Mouse (Mus musculus) embryonic facial prominence, embryonic 10.5 days (tissue): ENCODE results near the gene Pet100. TPM values are rescaled to one million over a fixed set of nuclear protein-coding genes. Genes with fewer than 3 reads are reported as not detected.

ENCODE experiments used
- DNase-seq: peaks from one replicate; pipeline ENCODE4 v3.0.0-alpha.2; 2017; ENCODE audit warnings: low spot score
- H3K27ac ChIP-seq: fragments of 300-500 bp; sonication (generic); replicated peaks from 2 replicates; pipeline ENCODE4 v1.5.1; 2016; ENCODE audit warnings: mild to moderate bottlenecking
- H3K27me3 ChIP-seq: fragments of 300-500 bp; sonication (generic); replicated peaks from 2 replicates; pipeline ENCODE4 v1.6.1; 2016; ENCODE audit warnings: low read depth, mild to moderate bottlenecking; ENCODE audit not compliant: poor library complexity, severe bottlenecking
- H3K36me3 ChIP-seq: fragments of 300-500 bp; sonication (generic); replicated peaks from 2 replicates; pipeline ENCODE4 v1.6.1; 2016; ENCODE audit warnings: mild to moderate bottlenecking, moderate library complexity
- H3K4me1 ChIP-seq: fragments of 300-500 bp; sonication (generic); 2 replicates; pipeline ENCODE4 v1.6.1; 2016
- H3K4me3 ChIP-seq: fragments of 300-500 bp; sonication (generic); 2 replicates; pipeline ENCODE4 v1.5.1; 2016; ENCODE audit warnings: mild to moderate bottlenecking, moderate library complexity
- H3K9me3 ChIP-seq: fragments of 300-500 bp; sonication (generic); 2 replicates; pipeline ENCODE4 v1.6.1; 2016; ENCODE audit warnings: mild to moderate bottlenecking
- WGBS: fragments of 180-500 bp; shearing (Covaris S2); methylation state at CpG from one replicate; pipeline ENCODE4 v1.1.7; 2016; 5-methylcytosine and 5-hydroxymethylcytosine counted together
- polyA plus RNA-seq: library from polyadenylated mRNA; unstranded; fragments of >200 nt; fragmentation: Nextera tagmentation; extraction: Ambion mirVana; gene quantifications from 2 replicates; pipeline ENCODE4 v1.2.1, GENCODE M21; 2016

Gene Pet100
- polyA plus RNA-seq, 1 experiment from 2014 or later, result 85.2 TPM

DNA sequence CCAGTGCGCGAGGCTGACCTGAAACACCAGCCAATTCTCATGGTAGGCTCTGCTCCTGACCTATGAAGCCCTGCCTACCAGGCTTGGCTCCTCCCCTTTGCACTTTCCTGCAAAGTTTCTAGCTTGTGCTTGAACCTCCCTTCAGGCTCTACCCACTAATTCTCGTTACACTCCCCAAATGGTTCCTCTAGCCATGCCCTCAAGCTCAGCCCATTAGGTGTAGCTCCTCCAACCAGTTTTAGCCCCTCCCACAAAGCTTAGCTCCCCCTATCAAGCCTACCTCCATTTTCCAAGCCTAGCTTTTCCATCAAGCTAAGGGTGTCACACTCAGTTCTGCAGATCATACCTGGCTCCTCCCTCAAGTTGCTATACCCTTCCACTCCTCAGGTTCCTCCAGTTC is 23.3 kb upstream of the Pet100 start:
- H3K9me3 ChIP-seq, result no peaks in the 10 kb centered on the region
- no peak overlapping the region for H3K27ac ChIP-seq

DNA sequence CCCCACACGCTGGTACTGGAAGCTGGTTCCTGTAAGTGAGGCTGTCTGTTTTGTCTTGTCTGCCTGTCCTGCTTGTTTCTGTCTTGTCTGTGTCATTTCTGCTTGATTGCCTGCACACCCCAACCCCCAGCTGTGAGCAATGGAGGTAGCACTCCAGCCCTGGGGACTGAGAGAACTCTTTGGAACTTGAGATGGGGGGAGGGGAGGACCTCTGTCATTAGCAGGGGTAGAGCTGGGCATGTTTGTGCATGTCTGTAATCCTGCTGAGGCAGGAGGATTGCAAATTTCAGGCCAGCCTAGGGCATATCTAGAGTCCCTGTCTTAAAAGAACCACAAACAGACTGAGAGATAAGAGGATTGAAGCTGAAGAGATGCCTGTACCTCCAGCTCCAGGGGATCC is 22.1 kb upstream of the Pet100 start:
- DNase-seq, result no peak
- Histone ChIP-seq H3K4me3 (no peak overlapping the region), H3K4me1 (peaks cover 5% of the 10 kb centered on the region), H3K9me3 (no peaks in the 10 kb centered on the region), H3K36me3 (peaks cover 59% of the 10 kb centered on the region), H3K27me3 (no peaks in the 10 kb centered on the region), H3K27ac (no peak overlapping the region)
- WGBS, result 59% methylated on average over 1 of the region's 1 CpGs

More for the DNA sequence above, 23.3 kb upstream of the Pet100 start:
- H3K4me1 ChIP-seq, result peaks cover 5% of the 10 kb centered on the region
- 78% methylated on average over 3 of the region's 3 CpGs for WGBS
- H3K27me3 ChIP-seq, result no peaks in the 10 kb centered on the region
- no peak overlapping the region for H3K4me3 ChIP-seq
- peaks cover 47% of the 10 kb centered on the region for H3K36me3 ChIP-seq
- DNase-seq, result no peak

DNA sequence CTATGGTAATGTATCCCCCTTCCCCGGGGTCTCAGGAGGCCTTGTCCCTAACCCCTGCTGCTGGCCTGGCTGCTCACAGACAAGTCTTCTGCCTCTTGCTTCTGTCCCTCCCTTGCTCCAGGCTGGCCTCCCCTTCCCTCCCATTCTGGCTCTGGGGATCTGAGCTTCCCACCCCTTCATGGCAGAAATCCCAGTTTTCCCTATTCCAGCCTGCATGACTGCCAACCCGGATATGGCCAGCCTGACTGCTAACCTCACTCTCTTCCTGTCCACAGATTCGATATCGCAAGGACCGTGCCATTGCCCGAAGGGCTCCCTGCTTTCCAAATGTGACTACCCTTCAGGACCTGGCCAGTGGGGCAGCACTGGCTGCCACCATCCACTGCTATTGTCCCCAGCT is 20.9 kb upstream of the Pet100 start:
- WGBS, result 86% methylated on average over 6 of the region's 6 CpGs
- no peaks in the 10 kb centered on the region for H3K27me3 ChIP-seq

DNA sequence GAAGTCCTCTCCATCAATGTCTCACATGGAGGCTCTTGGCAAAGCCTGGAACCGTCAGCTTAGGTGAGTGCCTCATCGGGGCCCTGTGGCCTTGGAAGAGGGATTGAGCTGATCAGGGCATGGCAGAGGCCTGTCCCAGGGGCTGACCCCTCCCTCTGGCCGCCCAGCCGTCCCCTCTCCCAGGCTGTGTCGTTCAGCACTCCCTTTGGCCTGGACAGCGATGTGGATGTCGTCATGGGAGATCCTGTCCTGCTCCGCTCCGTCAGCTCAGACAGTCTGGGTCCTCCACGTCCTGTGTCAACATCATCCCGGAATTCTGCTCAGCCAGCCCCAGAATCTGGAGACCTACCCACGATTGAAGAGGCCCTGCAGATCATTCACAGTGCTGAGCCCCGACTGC is 17.9 kb upstream of the Pet100 start:
- DNase-seq, result no peak
- Histone ChIP-seq H3K27ac (no peak overlapping the region), H3K9me3 (no peaks in the 10 kb centered on the region), H3K36me3 (peaks cover 94% of the 10 kb centered on the region), H3K27me3 (no peaks in the 10 kb centered on the region), H3K4me1 (no peaks in the 10 kb centered on the region), H3K4me3 (no peak overlapping the region)
- 81% methylated on average over 13 of the region's 13 CpGs for WGBS

More for the DNA sequence above, 20.9 kb upstream of the Pet100 start:
- peaks cover 71% of the 10 kb centered on the region for H3K36me3 ChIP-seq
- DNase-seq, result no peak
- H3K4me1 ChIP-seq, result peaks cover under 1% of the 10 kb centered on the region; the same call in 1 of the 2 replicates
- no peak overlapping the region for H3K27ac ChIP-seq
- H3K9me3 ChIP-seq, result no peaks in the 10 kb centered on the region
- H3K4me3 ChIP-seq, result no peak overlapping the region

DNA sequence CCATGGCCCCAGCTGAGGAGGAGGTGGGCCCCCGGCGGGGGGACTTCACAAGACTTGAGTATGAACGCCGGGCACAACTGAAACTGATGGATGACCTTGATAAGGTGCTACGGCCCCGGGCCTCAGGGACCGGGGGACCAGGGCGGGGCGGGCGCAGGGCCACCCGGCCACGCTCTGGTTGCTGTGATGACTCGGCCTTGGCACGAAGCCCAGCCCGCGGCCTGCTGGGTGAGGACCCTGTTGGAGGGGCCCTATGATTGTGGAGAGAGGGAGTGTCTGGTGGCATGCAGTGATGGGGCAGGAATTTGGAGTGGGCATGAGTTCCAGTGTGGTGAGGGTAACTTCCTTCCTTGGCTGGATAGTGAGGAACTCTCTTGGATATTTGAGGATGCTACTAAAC is 14.8 kb upstream of the Pet100 start:
- Histone ChIP-seq H3K4me1 (no peaks in the 10 kb centered on the region), H3K27me3 (no peaks in the 10 kb centered on the region), H3K9me3 (no peaks in the 10 kb centered on the region), H3K27ac (no peak overlapping the region), H3K4me3 (no peak overlapping the region), H3K36me3 (peaks cover 99% of the 10 kb centered on the region)
- DNase-seq, result no peak
- 96% methylated on average over 16 of the region's 16 CpGs for WGBS

DNA sequence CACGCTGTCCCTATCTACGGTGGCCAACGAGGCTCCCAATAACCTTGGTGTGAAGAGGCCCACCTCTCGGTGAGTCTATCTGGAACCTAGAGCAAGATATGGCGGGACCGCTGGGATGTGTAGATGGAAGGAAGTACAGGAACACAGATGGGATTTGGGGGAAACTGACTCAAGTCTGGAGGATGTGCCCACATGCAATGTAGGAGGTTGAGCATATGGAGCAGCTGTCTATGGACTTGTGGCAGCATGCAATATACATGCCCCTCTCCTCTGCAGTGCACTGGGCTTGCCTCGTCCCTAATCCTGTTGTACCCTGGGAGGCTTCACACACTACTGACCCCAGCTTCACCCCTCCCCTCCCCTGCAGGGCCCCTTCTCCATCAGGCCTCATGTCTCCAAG is 13.5 kb upstream of the Pet100 start:
- H3K36me3 ChIP-seq, result peaks cover 99% of the 10 kb centered on the region
- no peaks in the 10 kb centered on the region for H3K9me3 ChIP-seq
- WGBS, result 89% methylated on average over 7 of the region's 7 CpGs

DNA sequence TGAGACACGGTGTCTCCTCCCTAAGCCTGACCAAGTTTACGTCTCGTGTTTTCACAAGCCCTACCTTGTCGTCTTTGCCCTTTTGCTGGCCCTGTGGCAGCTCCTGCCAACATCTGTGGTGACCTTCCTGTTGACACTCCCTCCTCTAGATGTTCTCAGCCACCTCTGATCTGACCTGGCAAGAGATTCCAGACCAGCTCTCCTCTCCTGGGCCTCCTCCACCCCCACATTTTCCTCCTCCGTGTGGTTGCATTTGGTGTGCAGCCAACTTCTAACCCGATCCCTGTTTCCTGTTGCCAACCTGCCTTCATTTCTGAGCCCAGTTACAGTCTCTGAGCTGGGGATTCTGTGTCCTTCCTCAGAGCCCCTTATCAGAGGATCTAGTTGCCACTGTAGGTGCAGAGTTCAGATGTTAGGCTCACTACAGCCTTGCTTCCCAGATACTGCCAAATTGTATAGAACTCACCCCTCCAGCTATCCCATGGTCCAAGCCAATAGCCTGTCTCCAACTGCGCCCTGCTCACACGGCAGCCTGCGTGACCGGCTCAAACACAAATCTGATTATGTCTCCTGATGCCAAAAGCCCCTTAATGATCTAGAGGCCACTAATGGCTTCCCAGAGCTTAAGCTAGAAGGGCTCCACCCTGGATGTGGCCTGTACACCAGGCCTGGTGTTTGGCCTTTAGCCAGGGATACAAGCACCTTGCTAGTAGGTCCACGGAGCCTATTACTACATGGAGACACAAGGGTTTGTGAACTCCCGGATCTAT is 12.1 kb upstream of the Pet100 start:
- WGBS, result 90% methylated on average over 12 of the region's 12 CpGs
- Histone ChIP-seq H3K4me1 (no peaks in the 10 kb centered on the region), H3K9me3 (no peaks in the 10 kb centered on the region), H3K27ac (no peak overlapping the region), H3K4me3 (no peak overlapping the region), H3K36me3 (peaks cover 99% of the 10 kb centered on the region), H3K27me3 (no peaks in the 10 kb centered on the region)
- no peak for DNase-seq

More for the DNA sequence above, 13.5 kb upstream of the Pet100 start:
- H3K27ac ChIP-seq, result no peak overlapping the region
- H3K4me3 ChIP-seq, result no peak overlapping the region
- no peaks in the 10 kb centered on the region for H3K4me1 ChIP-seq
- DNase-seq, result no peak
- H3K27me3 ChIP-seq, result no peaks in the 10 kb centered on the region

DNA sequence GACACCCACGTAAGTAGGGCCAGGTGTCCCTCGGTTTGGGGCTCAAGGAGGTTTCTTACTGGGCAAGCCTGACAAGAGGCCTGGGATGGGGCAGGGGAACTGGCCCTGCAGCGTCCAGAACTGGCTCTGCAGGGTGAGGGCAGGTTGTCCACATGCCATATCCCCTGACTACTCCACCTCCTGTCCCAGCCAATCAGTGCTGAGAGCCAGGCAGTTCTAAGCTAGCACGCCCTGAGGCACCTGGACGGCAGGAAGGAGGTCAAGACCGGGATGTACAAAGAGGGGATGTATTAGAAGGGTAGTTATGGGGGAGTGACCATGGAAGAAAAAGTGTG is 11.6 kb upstream of the Pet100 start:
- Histone ChIP-seq H3K9me3 (no peaks in the 10 kb centered on the region), H3K4me3 (no peak overlapping the region), H3K27me3 (no peaks in the 10 kb centered on the region), H3K36me3 (peaks cover 99% of the 10 kb centered on the region), H3K27ac (no peak overlapping the region), H3K4me1 (no peaks in the 10 kb centered on the region)
- 73% methylated on average over 6 of the region's 6 CpGs for WGBS
- no peak for DNase-seq

DNA sequence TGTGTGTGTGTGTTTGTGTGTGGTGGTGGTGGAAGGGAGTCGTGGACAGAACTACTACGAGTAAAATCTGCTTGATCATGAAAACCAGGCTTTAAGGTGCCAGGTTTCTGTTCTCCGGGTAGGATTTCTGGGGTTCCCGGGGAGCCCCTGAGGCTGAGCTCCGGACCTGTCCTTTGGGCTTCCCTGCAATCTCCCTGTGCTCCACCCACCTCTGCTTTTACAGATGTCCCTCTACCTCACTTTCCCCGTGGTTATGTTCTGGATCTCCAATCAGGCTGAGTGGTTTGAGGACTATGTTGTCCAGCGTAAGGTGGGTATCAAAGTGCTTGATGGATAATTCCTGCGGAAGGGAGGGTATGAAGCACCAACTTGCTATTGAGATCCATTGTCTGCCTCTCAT is 771 bp downstream of the Pet100 start:
- Histone ChIP-seq H3K27me3 (no peaks in the 10 kb centered on the region), H3K9me3 (no peaks in the 10 kb centered on the region), H3K27ac (no peak overlapping the region), H3K4me1 (peaks cover 27% of the 10 kb centered on the region), H3K36me3 (peaks cover 19% of the 10 kb centered on the region), H3K4me3 (peak overlapping the region; percentile 97)
- DNase-seq, result no peak
- 64% methylated on average over 8 of the region's 8 CpGs for WGBS

DNA sequence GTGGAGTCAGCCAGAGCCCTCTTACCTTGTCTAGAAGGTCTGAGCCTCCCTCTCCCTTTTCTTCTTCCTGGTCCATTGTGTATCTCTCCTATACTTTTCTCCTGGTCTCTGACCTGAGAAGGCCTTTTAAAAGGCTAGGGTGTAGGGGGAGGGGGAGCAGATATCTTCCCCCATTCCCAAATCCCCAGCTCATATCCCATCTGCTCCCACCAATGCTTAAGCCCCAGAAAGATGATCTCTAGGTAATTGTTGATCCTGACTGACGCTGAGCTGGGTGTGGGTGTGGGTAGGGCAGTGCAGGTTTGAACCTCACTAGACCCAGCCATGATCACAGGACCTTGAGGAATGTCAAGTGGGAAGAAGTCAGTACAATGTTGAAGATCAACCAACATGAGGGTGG is 4.1 kb downstream of the Pet100 start, which contains the start of gene Pcp2:
Pcp2 (minus strand) TSS at position 101 of the 400 bp plus-strand sequence.
- H3K27me3 ChIP-seq, result peaks cover 21% of the 10 kb centered on the region
- peaks cover 15% of the 10 kb centered on the region for H3K4me1 ChIP-seq
- no peak within 1 kb of the TSS for H3K4me3 ChIP-seq
- no peak within 1 kb of the TSS for H3K27ac ChIP-seq
- H3K36me3 ChIP-seq, result no peaks in the 10 kb centered on the region
- H3K9me3 ChIP-seq, result no peaks in the 10 kb centered on the region
- DNase-seq, result no peak
- WGBS, result 64% methylated on average over 1 of the region's 1 CpGs

DNA sequence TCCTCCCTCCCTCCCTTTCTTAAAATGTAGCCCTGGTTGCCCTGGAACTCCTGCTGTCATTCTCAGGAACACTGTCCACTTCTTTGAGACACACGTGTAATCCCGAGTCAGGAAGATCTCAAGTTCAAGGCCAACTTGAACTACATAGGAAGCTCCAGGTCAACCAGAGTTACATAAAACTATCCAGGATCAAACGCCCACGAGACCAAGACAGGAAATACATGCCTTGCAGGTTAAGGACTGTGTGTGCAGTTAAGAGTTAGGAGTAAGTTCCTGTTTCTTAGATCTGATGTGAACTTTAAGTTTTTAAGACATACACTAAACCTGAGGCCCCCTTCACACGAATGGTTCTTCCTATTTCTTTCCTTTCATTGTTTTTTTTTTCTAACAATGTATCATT is 5.6 kb downstream of the Pet100 start:
- peaks cover 24% of the 10 kb centered on the region for H3K4me1 ChIP-seq
- DNase-seq, result no peak
- H3K36me3 ChIP-seq, result no peaks in the 10 kb centered on the region
- H3K27me3 ChIP-seq, result peaks cover 33% of the 10 kb centered on the region
- WGBS, result 66% methylated on average over 5 of the region's 5 CpGs
- no peak overlapping the region for H3K27ac ChIP-seq
- H3K4me3 ChIP-seq, result no peak overlapping the region
- H3K9me3 ChIP-seq, result no peaks in the 10 kb centered on the region

DNA sequence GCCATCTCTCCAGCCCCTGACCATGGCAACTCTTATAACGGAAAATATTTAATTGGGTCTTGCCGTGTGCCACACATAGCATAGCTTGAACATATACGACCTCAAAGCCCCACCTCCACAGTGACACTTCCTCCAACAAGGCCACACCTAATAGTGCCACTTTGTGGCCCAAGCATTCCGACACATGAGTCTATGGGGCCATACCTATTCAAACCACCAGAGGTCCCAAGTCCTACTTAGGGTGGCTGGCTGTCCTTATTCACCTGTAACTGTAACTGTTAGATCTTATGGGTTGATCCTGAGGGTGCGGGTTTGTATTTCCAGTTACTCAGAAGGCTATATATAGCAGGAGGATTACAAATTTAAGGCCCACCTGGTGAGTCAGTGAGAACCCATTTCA is 6.7 kb downstream of the Pet100 start:
- Histone ChIP-seq H3K27ac (no peak overlapping the region), H3K36me3 (no peaks in the 10 kb centered on the region), H3K9me3 (no peaks in the 10 kb centered on the region), H3K27me3 (peaks cover 33% of the 10 kb centered on the region), H3K4me1 (peaks cover 19% of the 10 kb centered on the region), H3K4me3 (no peak overlapping the region)
- 35% methylated on average over 5 of the region's 5 CpGs for WGBS
- DNase-seq, result no peak

DNA sequence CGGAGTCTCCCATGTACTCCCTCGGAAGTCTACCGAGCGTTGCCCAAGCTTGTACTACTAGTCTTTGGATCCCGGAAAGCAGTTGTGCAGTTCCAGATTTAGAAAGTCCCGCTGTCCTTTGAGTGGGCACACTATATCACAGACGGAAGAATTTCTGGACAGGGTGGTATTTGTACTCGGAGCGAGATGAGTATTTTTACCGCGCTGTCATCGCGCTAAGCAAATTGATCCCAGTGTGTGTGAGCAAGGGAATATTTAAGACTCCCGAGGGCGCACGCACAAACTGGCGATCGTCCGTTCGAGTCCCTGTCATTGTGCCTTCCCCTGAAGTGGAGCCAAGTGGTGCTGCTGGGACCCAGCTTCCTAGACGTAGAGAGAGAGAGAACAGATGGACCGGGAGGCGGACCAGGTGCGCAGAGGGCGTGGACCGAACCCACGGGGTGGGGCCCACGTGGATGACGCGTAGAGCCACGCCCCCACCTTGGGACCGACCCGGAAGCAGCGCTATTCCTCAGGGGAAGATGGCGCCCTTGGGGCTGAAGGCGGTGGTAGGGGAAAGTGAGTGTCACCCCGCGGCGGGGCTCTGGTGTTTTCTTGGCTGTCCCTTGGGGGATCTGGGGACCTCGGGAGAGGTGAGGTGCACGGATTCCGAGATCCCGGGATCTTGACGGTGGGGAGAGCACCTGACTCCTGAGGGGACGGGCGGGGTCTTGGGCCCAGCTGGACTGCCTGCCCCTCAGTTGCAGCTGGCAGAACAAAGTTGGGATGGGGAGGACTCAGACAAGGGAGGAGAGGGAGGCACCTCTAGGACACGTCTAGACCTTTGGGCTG is 9.5 kb downstream of the Pet100 start, which contains the start of gene Stxbp2:
Stxbp2 (plus strand) TSS at position 309 of the 831 bp plus-strand sequence.
- Histone ChIP-seq H3K27ac (peak within 1 kb of the TSS; percentile 52), H3K4me3 (peak within 1 kb of the TSS; percentile 66), H3K27me3 (peaks cover 33% of the 10 kb centered on the region), H3K36me3 (no peaks in the 10 kb centered on the region; the same call in 1 of the 2 replicates), H3K9me3 (no peaks in the 10 kb centered on the region), H3K4me1 (peaks cover 12% of the 10 kb centered on the region)
- DNase-seq, result peak; percentile 69
- 6% methylated on average over 47 of the region's 47 CpGs for WGBS
